Mouse (Mus musculus): Measurements from ENCODE around the gene Myo1e. TPM values are rescaled to one million over a fixed set of nuclear protein-coding genes. Genes with fewer than 3 reads are reported as not detected.
A peak's percentile ranks its signal among the peaks of the same experiment; 100 is the strongest.

Myo1e gene
- polyA plus RNA-seq, 1 experiment from 2014 or later: 20.6 TPM

DNA sequence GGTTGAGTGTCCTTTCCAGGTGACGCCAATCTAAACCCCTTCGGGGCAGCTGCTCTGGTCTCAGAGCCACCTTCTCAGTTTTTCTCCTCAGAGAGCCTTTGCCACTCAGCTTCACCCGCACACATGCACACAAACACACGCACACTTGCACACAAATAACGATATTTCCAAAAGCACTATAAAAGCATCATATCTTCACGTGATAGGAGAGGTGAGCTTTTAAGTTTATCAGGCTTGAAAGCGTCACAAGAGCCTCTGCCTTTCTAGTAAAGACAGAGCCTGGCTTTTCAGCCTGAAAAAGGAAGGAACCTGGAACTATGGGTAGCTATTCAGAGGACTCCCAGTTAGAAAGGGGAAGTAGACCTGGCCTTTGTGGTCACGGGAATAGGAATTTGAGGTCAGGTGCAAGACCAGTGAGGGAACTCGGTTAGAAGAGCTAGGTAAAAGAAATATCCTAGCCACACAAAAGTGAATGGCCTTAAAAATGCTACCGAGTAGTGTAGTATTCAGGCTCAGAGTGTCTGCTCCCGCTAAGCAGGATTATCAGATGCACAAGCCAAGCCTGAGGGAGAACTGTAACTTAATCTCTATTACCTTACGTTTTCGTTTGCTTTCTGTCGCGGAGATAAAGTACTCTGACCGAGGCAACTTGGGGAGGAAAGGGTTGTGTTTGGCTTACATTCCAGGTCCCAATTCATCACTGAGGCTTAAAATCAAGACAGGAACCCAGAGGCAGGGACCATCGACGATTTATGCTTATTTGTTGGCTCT lies 178.0 kb downstream of the Myo1e start:
- Histone ChIP-seq H3K4me3 (ENCODE audit: low read length) (no peak overlapping the region), H3K4me2 (replicated peaks; ENCODE audit: low read depth, low read length) (no peak overlapping the region), H3K9ac (ENCODE audit: low read depth, low read length) (no peak overlapping the region), H3K27ac (ENCODE audit: low read depth, low read length) (no peak overlapping the region), H3K4me1 (ENCODE audit: control insufficient read depth, insufficient read depth, low read length) (no peaks in the 10 kb centered on the region), H3K9me3 (ENCODE audit: control insufficient read depth, low read length) (no peaks in the 10 kb centered on the region), H3K36me3 (ENCODE audit: control insufficient read depth, insufficient read depth, low read length) (no peaks in the 10 kb centered on the region), H3K27me3 (ENCODE audit: control insufficient read depth, insufficient read depth, low read length) (no peaks in the 10 kb centered on the region)
- WGBS: 55% methylated on average over 18 of the region's 18 CpGs
- no peak for ATAC-seq (ENCODE audit: low FRiP score, low TSS enrichment)

DNA sequence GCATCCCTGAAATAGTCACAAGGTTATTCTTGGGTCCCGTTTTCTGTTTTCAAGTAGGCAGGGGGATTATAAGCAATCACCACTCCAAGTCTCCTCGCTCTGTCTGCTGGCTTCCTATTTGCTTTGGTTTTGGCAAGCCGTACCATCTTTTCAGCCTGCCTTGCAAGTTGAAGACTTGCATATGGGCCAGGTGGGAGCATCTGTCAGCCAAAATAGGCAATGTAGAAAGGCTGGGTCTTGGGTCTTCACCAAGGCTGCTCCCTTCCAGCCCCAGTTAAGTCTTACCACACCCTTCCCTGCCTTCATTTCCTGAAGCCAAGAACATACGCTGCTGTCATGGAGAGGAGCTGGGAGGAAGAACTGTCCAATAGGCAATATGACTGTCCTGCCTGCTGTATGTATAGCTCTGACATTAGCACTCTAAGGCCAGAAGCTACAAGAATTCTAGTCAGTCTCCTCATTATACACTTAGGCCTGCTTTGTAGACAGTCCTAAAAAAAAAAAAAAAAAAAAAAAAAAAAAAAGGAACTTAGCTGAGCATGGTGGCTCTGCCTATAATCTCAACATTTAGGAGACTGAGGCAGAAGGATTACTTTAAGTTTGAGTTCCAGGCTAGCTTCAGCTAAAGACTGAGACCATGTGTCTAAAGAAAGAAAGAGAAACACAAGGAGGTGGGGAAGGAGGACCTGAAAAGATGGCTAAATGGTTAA lies 180.4 kb downstream of the Myo1e start:
- no peak overlapping the region for H3K27ac ChIP-seq (ENCODE audit: low read depth, low read length)
- ATAC-seq (ENCODE audit: low FRiP score, low TSS enrichment): no peak
- H3K9me3 ChIP-seq (ENCODE audit: control insufficient read depth, low read length): no peaks in the 10 kb centered on the region
- H3K4me1 ChIP-seq (ENCODE audit: control insufficient read depth, insufficient read depth, low read length): peaks cover 4% of the 10 kb centered on the region; the same call in 1 of the 2 replicates
- no peaks in the 10 kb centered on the region for H3K36me3 ChIP-seq (ENCODE audit: control insufficient read depth, insufficient read depth, low read length)
- no peaks in the 10 kb centered on the region for H3K27me3 ChIP-seq (ENCODE audit: control insufficient read depth, insufficient read depth, low read length)
- no peak overlapping the region for H3K9ac ChIP-seq (ENCODE audit: low read depth, low read length)
- no peak overlapping the region for H3K4me3 ChIP-seq (ENCODE audit: low read length)
- WGBS: 93% methylated on average over 4 of the region's 4 CpGs
- H3K4me2 ChIP-seq (replicated peaks; ENCODE audit: low read depth, low read length): no peak overlapping the region

DNA sequence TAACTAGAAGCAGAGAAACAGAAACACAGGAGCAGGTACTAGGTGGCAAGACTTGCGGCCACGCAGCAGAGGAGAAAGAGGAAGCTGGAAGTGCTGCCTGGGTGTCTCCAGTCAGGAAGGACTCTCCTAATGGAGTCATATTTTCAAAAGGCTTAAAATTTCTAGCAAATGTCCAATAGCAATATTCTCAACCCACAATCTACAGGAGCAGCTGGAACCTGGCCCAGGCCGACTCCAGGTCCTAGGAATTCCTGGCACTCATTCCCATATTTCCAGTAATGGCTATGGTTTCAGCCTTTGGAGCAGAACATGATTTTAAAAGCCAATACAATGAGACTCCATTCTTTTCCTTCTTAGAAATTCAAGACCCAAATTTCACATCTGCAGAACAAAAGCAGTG lies 182.4 kb downstream of the Myo1e start:
- Histone ChIP-seq H3K9me3 (ENCODE audit: control insufficient read depth, low read length) (no peaks in the 10 kb centered on the region), H3K27ac (ENCODE audit: low read depth, low read length) (no peak overlapping the region), H3K4me3 (ENCODE audit: low read length) (no peak overlapping the region), H3K36me3 (ENCODE audit: control insufficient read depth, insufficient read depth, low read length) (no peaks in the 10 kb centered on the region), H3K4me2 (replicated peaks; ENCODE audit: low read depth, low read length) (no peak overlapping the region), H3K4me1 (ENCODE audit: control insufficient read depth, insufficient read depth, low read length) (peaks cover 4% of the 10 kb centered on the region; the same call in 1 of the 2 replicates), H3K9ac (ENCODE audit: low read depth, low read length) (no peak overlapping the region), H3K27me3 (ENCODE audit: control insufficient read depth, insufficient read depth, low read length) (no peaks in the 10 kb centered on the region)
- 92% methylated on average over 3 of the region's 3 CpGs for WGBS
- no peak for ATAC-seq (ENCODE audit: low FRiP score, low TSS enrichment)

DNA sequence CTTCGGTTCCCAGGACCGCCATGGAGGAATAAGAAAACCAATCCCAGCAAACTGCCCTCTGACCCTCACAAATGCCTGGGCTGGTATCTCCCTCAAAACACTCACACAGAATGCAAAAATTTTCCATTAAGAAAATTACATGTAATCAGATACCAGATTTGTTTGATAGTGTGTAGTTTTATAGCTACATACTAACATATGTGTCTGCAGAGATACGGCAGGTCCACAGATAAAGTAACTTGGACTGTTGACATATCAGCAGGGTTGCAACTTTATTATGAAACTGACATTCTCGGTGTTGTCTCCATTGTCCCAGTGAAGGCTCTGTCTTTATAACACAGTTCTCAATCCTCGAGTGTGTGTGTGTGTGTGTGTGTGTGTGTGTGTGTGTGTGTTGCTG lies 183.9 kb downstream of the Myo1e start:
- Histone ChIP-seq H3K27me3 (ENCODE audit: control insufficient read depth, insufficient read depth, low read length) (no peaks in the 10 kb centered on the region), H3K4me1 (ENCODE audit: control insufficient read depth, insufficient read depth, low read length) (peaks cover 4% of the 10 kb centered on the region; the same call in 1 of the 2 replicates), H3K9ac (ENCODE audit: low read depth, low read length) (no peak overlapping the region), H3K36me3 (ENCODE audit: control insufficient read depth, insufficient read depth, low read length) (peaks cover 4% of the 10 kb centered on the region), H3K4me2 (replicated peaks; ENCODE audit: low read depth, low read length) (no peak overlapping the region), H3K27ac (ENCODE audit: low read depth, low read length) (no peak overlapping the region), H3K9me3 (ENCODE audit: control insufficient read depth, low read length) (no peaks in the 10 kb centered on the region), H3K4me3 (ENCODE audit: low read length) (no peak overlapping the region)
- ATAC-seq (ENCODE audit: low FRiP score, low TSS enrichment): no peak
- 94% methylated on average over 5 of the region's 5 CpGs for WGBS

- H3K9me3 ChIP-seq (ENCODE audit: control insufficient read depth, low read length): no peaks in the 10 kb centered on the region
Measured at GRCm38 (mm10) chr9:70391660-70392562, 184.8 kb downstream of the Myo1e start.

DNA sequence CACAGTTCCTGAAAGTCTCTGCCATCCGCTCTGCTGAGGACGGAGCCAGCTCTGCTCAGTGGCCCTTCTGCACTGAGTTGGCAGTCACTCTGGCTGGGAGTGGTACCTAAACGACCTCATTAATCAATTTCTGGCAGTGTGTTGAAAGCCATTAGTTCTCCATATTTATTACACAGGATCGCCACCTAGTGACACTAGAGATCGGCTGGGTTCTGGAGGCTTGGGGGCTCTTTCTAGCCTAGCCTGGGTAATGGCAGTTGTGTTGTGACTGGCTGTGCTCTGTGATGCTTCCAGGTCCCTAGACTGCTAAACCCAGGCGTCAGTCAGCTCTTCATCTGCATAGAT lies 185.4 kb downstream of the Myo1e start:
- ATAC-seq (ENCODE audit: low FRiP score, low TSS enrichment): peak; percentile 60; the same call in 1 of the 2 replicates
- no peak overlapping the region for H3K4me2 ChIP-seq (replicated peaks; ENCODE audit: low read depth, low read length)
- H3K36me3 ChIP-seq (ENCODE audit: control insufficient read depth, insufficient read depth, low read length): peaks cover 9% of the 10 kb centered on the region
- no peak overlapping the region for H3K9ac ChIP-seq (ENCODE audit: low read depth, low read length)
- WGBS: 9% methylated on average over 6 of the region's 6 CpGs
- H3K4me3 ChIP-seq (ENCODE audit: low read length): no peak overlapping the region
- no peak overlapping the region for H3K27ac ChIP-seq (ENCODE audit: low read depth, low read length)
- no peaks in the 10 kb centered on the region for H3K27me3 ChIP-seq (ENCODE audit: control insufficient read depth, insufficient read depth, low read length)
- peaks cover 4% of the 10 kb centered on the region; the same call in 1 of the 2 replicates for H3K4me1 ChIP-seq (ENCODE audit: control insufficient read depth, insufficient read depth, low read length)
- no peaks in the 10 kb centered on the region for H3K9me3 ChIP-seq (ENCODE audit: control insufficient read depth, low read length)

More at GRCm38 (mm10) chr9:70391660-70392562, 184.8 kb downstream of the Myo1e start:
- Histone ChIP-seq H3K36me3 (ENCODE audit: control insufficient read depth, insufficient read depth, low read length) (peaks cover 9% of the 10 kb centered on the region), H3K4me1 (ENCODE audit: control insufficient read depth, insufficient read depth, low read length) (peaks cover 4% of the 10 kb centered on the region; the same call in 1 of the 2 replicates), H3K4me3 (ENCODE audit: low read length) (no peak overlapping the region), H3K27ac (ENCODE audit: low read depth, low read length) (no peak overlapping the region), H3K4me2 (replicated peaks; ENCODE audit: low read depth, low read length) (no peak overlapping the region), H3K9ac (ENCODE audit: low read depth, low read length) (no peak overlapping the region), H3K27me3 (ENCODE audit: control insufficient read depth, insufficient read depth, low read length) (no peaks in the 10 kb centered on the region)
- ATAC-seq (ENCODE audit: low FRiP score, low TSS enrichment): no peak
- WGBS: 70% methylated on average over 12 of the region's 12 CpGs

GRCm38 (mm10) chr9:70395617-70396016 lies 188.5 kb downstream of the Myo1e start:
- H3K9me3 ChIP-seq (ENCODE audit: control insufficient read depth, low read length): no peaks in the 10 kb centered on the region
- H3K27me3 ChIP-seq (ENCODE audit: control insufficient read depth, insufficient read depth, low read length): no peaks in the 10 kb centered on the region
- ATAC-seq (ENCODE audit: low FRiP score, low TSS enrichment): no peak
- 89% methylated on average over 12 of the region's 12 CpGs for WGBS
- H3K36me3 ChIP-seq (ENCODE audit: control insufficient read depth, insufficient read depth, low read length): peaks cover 13% of the 10 kb centered on the region
- no peak overlapping the region for H3K4me2 ChIP-seq (replicated peaks; ENCODE audit: low read depth, low read length)
- no peak overlapping the region for H3K9ac ChIP-seq (ENCODE audit: low read depth, low read length)
- H3K4me3 ChIP-seq (ENCODE audit: low read length): no peak overlapping the region
- H3K4me1 ChIP-seq (ENCODE audit: control insufficient read depth, insufficient read depth, low read length): peaks cover 4% of the 10 kb centered on the region; the same call in 1 of the 2 replicates
- H3K27ac ChIP-seq (ENCODE audit: low read depth, low read length): no peak overlapping the region

DNA sequence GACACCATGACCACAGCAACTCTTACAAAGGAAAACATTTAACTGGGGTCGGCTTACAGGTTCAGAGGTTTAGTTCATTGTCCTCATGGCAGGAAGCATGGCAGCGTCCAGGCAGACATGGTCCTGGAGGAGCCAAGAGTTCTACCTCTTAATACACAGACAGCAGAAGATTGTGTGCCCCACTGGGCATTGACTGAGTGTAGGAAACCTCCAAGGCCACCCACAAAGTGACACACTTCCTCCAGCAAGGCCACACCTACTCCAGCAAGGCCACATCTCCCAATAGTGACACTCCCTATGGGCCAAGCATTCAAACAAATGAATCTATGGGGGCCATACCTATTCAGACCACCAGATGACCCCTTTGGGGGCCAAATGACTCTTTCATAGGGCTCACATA lies 188.9 kb downstream of the Myo1e start:
- no peak overlapping the region for H3K4me2 ChIP-seq (replicated peaks; ENCODE audit: low read depth, low read length)
- no peak overlapping the region for H3K4me3 ChIP-seq (ENCODE audit: low read length)
- H3K36me3 ChIP-seq (ENCODE audit: control insufficient read depth, insufficient read depth, low read length): peaks cover 13% of the 10 kb centered on the region
- no peak for ATAC-seq (ENCODE audit: low FRiP score, low TSS enrichment)
- H3K27ac ChIP-seq (ENCODE audit: low read depth, low read length): no peak overlapping the region
- H3K27me3 ChIP-seq (ENCODE audit: control insufficient read depth, insufficient read depth, low read length): no peaks in the 10 kb centered on the region
- H3K9ac ChIP-seq (ENCODE audit: low read depth, low read length): no peak overlapping the region
- no peaks in the 10 kb centered on the region for H3K9me3 ChIP-seq (ENCODE audit: control insufficient read depth, low read length)
- 74% methylated on average over 2 of the region's 2 CpGs for WGBS
- peaks cover 4% of the 10 kb centered on the region; the same call in 1 of the 2 replicates for H3K4me1 ChIP-seq (ENCODE audit: control insufficient read depth, insufficient read depth, low read length)

All from kidney, embryonic 14.5 days (tissue).